Mouse (Mus musculus) heart, embryonic 14.5 days (tissue): ENCODE measurements around the gene Gm5039. TPM values are rescaled to one million over a fixed set of nuclear protein-coding genes. Genes with fewer than 3 reads are reported as not detected.
A peak's percentile ranks its signal among the peaks of the same experiment; 100 is the strongest.
"Not testable (repeated sequence)": the region's sequence is repeated elsewhere in the genome, so short reads cannot be mapped to it uniquely, and the experiment has no call there.

Experiments
- ATAC-seq: fragments of 200-750 bp; cut with Nextera tagmentation; 2 replicates; pipeline ENCODE4 v1.8.0; 2017; ENCODE audit warnings: low read depth, moderate TSS enrichment; ENCODE audit not compliant: insufficient number of reproducible peaks, insufficient read depth, low FRiP score
- H3K27ac ChIP-seq, 2 experiments: fragments of 200-500 bp in 1 of 2; fragments of 300-500 bp in 1 of 2; sonication (generic) in 1 of 2; replicated peaks in 1 of 2; 2 replicates each; pipeline ENCODE4 v1.5.1; 2012 to 2014; ENCODE audit warnings: low read depth in 2 of 2, low read length in 2 of 2, control low read depth in 1 of 2, mild to moderate bottlenecking in 1 of 2, mixed read lengths in 1 of 2; ENCODE audit not compliant: control insufficient read depth in 1 of 2, insufficient read depth in 1 of 2
- H3K27me3 ChIP-seq: fragments of 300-500 bp; sonication (generic); 2 replicates; pipeline ENCODE4 v1.6.1; 2014; ENCODE audit warnings: mild to moderate bottlenecking, low read length, control low read depth; ENCODE audit not compliant: control insufficient read depth, insufficient read depth
- H3K36me3 ChIP-seq: fragments of 300-500 bp; sonication (generic); 2 replicates; pipeline ENCODE4 v1.6.1; 2014; ENCODE audit warnings: mild to moderate bottlenecking, control low read depth, low read length, mixed read lengths; ENCODE audit not compliant: control insufficient read depth, insufficient read depth
- H3K4me1 ChIP-seq, 2 experiments: fragments of 200-500 bp in 1 of 2; fragments of 300-500 bp in 1 of 2; sonication (generic) in 1 of 2; 2 replicates each; pipeline ENCODE4 v1.6.1; 2012 to 2014; ENCODE audit warnings: low read length in 2 of 2, control low read depth in 1 of 2, mixed read lengths in 1 of 2; ENCODE audit not compliant: control insufficient read depth in 2 of 2, insufficient read depth in 2 of 2
- H3K4me2 ChIP-seq: fragments of 300-500 bp; sonication (generic); 2 replicates; pipeline ENCODE4 v1.6.1; 2014; ENCODE audit warnings: mild to moderate bottlenecking, low read length
- H3K4me3 ChIP-seq, 2 experiments: fragments of 200-500 bp in 1 of 2; fragments of 300-500 bp in 1 of 2; sonication (generic) in 1 of 2; 2 replicates each; pipeline ENCODE4 v1.5.1; 2012 to 2014; ENCODE audit warnings: low read length in 2 of 2, mild to moderate bottlenecking in 2 of 2, control low read depth in 1 of 2, low read depth in 1 of 2, moderate library complexity in 1 of 2; ENCODE audit not compliant: control insufficient read depth in 1 of 2, insufficient read depth in 1 of 2
- H3K9ac ChIP-seq: fragments of 300-500 bp; sonication (generic); 2 replicates; pipeline ENCODE4 v1.6.1; 2014; ENCODE audit warnings: mild to moderate bottlenecking, low read length
- H3K9me3 ChIP-seq: fragments of 300-500 bp; sonication (generic); 2 replicates; pipeline ENCODE4 v1.6.1; 2016; ENCODE audit warnings: low read length, control low read depth; ENCODE audit not compliant: control insufficient read depth
- WGBS: fragments of 180-500 bp; shearing (Covaris S2); extraction: QIAGEN DNeasy Blood & Tissue Kit; methylation state at CpG from one replicate; pipeline ENCODE4 v1.1.7; 2014; 5-methylcytosine and 5-hydroxymethylcytosine counted together
- polyA plus RNA-seq: library from polyadenylated mRNA; unstranded; fragments of >200 nt; fragmentation: Nextera tagmentation; extraction: Ambion mirVana; gene quantifications from 2 replicates; pipeline ENCODE4 v1.2.1, GENCODE M21; 2014

The Gm5039 gene
- polyA plus RNA-seq, 1 experiment from 2014 or later, result not detected

DNA sequence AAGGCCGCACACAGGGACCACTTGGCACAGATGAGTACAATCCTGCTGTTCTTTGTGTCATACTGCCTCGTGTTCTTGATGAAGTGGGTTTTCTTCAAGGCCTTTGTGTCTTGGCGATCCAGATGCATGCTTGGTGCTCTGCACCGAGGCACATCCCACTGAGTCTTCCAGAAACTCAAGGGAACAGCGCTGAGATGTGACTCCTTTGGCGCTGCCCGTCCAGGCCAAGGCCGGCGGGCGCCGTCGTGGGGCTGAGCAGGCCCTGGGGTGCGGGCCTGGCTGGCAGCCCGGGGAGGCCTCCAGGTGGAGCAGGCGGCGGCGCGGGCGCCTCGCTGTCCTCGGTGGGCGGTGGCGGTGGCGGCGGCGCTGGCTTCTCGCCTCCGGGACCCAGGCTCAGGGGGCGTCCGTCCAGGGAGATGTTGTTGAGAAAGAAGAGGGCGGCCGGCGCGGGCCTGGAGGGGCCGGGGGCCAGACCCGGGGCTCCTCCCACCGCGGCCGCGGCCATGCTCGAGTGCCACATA is 30.4 kb upstream of the Gm5039 start:
- Histone ChIP-seq H3K4me2 (peak overlapping the region; percentile 71), H3K9me3 (no peaks in the 10 kb centered on the region), H3K4me3 (peak overlapping the region; percentile 36 to 41), H3K9ac (peak overlapping the region; percentile 66), H3K4me1 (no peaks in the 10 kb centered on the region), H3K27me3 (no peaks in the 10 kb centered on the region), H3K36me3 (no peaks in the 10 kb centered on the region), H3K27ac (no peak overlapping the region)
- ATAC-seq, result no peak
- 18% methylated on average over 40 of the region's 41 CpGs for WGBS

DNA sequence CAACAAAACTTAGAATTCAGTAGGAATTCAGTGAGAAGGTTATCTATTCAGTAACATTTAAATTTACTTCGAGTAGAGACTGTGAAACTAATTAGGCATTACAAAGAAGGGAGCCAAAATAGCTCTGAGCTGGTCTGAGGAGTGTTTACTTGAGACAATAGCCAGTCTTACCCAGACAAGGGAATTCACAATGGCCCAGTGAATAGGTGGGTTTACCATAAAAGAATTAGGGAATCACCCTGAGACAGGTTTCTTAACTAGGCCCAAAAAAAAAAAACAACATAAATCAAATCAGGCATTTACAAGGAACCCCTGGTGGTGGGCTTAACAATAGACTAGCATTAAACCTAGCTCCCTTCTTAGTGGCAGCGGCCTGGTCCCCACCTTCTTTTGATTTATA is 17.5 kb upstream of the Gm5039 start:
- not testable (repeated sequence) for H3K9ac ChIP-seq, ATAC-seq, H3K4me3 ChIP-seq, H3K36me3 ChIP-seq, H3K4me1 ChIP-seq, H3K9me3 ChIP-seq, H3K27me3 ChIP-seq, H3K27ac ChIP-seq, H3K4me2 ChIP-seq
- WGBS, result 53% methylated on average over 2 of the region's 2 CpGs

DNA sequence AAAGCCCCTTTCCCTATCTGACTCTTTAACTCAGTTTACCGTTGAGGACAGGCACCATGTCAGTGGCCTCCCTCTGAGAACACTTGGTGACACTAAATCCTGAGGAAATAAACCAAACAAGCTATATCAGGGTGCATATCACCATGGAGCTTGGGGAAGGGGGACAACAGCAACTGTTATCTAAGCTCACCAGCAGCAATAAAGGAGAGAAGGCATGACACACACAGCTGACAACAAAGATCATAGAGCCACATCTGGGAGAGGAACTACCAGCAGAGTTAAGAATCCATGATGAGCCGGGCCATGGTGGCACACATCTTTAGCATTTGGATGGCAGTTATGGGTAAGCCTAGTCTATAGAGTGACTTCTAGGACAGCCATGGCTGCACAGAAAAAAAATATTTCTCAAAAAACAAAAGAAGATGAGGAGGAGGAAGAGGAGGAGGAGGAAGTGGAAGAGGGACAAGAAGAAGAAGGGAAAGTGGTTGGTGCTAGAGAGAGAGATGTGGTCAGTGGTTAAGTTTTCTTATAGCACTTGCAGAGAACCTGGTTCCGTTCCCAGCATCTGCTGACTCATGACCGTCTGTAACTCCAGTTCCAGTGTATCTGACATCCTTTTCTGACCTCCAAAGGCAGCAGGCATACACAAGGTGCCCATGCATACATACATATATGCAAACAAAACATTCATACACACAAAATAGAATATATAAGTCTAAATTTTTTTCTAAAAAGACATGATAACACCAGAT is 13.0 kb upstream of the Gm5039 start:
- H3K9ac ChIP-seq, H3K9me3 ChIP-seq, H3K4me1 ChIP-seq, H3K4me2 ChIP-seq, ATAC-seq, H3K27me3 ChIP-seq, H3K36me3 ChIP-seq, H3K27ac ChIP-seq, H3K4me3 ChIP-seq: not testable (repeated sequence)
- WGBS, result 65% methylated on average over 4 of the region's 4 CpGs

DNA sequence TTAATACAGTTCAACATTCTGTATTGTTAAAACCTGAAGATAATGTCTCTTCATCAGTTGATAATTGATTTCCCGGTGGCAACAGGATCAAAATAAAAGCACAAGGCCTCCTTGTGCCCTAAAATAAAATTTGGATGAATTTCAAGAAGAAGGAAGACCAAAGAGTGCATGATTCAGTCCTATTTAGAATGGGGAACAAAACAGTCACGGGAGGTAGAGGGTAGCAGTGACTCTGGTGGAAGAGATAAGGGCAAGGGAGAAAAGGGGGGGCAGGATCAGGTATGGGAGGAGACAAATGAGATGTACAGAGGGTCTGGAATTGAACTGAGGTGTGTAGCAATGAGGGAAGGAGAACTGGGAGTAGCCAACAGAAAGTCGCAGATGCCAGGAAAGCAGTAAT is 9.3 kb downstream of the Gm5039 start:
- 58% methylated on average over 3 of the region's 3 CpGs for WGBS
- ATAC-seq, result no peak
- no peak overlapping the region for H3K9ac ChIP-seq

DNA sequence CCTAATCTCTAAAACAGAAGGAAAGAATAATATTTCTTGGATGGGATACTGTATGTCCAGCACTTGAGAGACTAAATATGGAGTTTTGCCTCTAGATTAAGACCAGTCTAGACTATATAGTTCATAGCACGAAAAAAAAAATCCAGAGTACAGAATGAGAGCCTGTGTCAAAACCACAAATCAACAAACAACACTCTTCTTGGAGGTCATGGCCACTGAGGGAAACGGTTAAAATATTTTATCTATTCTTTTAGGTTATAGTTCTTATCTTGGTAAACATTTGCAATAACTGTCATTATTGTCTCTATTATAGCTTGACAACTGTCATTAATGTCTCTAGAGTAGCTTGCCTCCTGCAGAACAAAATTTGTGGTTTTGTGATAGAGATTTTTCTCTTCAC is 26.7 kb downstream of the Gm5039 start:
- not testable (repeated sequence) for ATAC-seq, H3K4me1 ChIP-seq, H3K27ac ChIP-seq, H3K4me3 ChIP-seq, H3K27me3 ChIP-seq, H3K9me3 ChIP-seq, H3K4me2 ChIP-seq, H3K9ac ChIP-seq, H3K36me3 ChIP-seq
- WGBS, result 50% methylated on average over 1 of the region's 2 CpGs

More for the DNA sequence above, 9.3 kb downstream of the Gm5039 start:
- Histone ChIP-seq H3K36me3 (no peaks in the 10 kb centered on the region), H3K4me2 (no peak overlapping the region), H3K4me1 (no peaks in the 10 kb centered on the region), H3K4me3 (no peak overlapping the region), H3K27me3 (no peaks in the 10 kb centered on the region), H3K27ac (no peak overlapping the region), H3K9me3 (no peaks in the 10 kb centered on the region)

DNA sequence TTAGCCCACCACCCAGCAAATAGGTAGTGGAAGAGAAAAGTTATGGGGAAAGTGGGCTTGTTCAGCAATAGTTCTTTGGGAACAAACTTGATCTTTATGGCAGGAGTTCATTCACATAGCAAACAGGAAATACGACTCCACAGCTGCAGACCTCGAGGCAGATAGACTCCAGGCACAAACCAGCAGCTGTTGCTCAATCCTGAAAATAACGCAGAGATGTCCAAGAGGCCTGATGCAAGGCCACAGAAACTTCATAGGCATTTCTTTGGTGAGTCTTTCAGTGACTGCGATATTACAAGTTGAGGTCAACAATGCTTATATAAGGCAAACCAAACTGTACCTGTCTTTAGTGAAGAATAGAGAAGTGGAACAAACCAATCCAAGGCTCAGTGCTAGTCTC is 30.7 kb downstream of the Gm5039 start:
- H3K36me3 ChIP-seq, H3K4me2 ChIP-seq, ATAC-seq, H3K27me3 ChIP-seq, H3K9ac ChIP-seq, H3K4me1 ChIP-seq, H3K4me3 ChIP-seq, H3K27ac ChIP-seq, H3K9me3 ChIP-seq: not testable (repeated sequence)
- WGBS, result 61% methylated on average over 4 of the region's 4 CpGs

DNA sequence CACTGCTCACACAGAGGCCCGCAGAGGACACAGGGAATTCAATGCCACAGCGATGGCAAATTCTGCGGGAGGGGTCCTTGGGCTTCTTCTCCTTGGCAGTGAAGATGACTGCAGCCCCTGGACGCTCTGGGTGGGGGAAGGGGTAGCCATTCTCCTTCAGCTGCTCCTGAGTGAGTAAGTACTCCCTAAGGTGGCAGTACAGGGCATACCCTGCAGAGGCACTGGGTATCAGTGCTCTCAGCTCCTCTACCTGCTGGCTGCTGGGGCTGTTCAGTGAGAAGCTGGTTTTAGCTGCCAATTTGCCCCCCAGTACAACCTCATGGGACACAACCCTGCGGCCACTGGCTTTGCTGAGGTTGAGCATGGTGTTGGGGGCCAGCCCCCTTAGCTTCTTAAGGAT is 38.6 kb downstream of the Gm5039 start:
- not testable (repeated sequence) for H3K9me3 ChIP-seq, H3K27ac ChIP-seq, H3K4me1 ChIP-seq, ATAC-seq, H3K4me2 ChIP-seq, H3K4me3 ChIP-seq, H3K9ac ChIP-seq, H3K36me3 ChIP-seq, H3K27me3 ChIP-seq
- WGBS, result 87% methylated on average over 4 of the region's 5 CpGs

DNA sequence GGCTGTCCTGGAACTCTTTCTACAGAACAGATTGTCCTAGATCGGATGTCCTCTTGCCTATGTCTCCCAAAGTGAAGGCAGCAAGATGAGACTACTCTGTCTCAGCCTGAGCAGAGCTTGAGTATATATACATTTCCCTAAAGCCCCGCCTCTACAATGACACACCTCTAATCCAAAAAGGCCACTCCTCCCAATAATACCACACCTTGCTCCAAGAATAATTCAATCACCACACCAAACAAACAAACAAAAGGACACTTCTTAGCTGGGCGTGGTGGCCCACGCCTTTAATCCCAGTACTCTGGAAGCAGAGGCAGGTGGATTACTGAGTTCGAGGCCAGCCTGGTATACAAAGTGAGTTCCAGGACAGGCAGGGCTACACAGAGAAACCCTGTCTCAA is 49.4 kb downstream of the Gm5039 start, which contains the start of gene Gm5662:
Gm5662 (minus strand) TSS at position 101 of the 400 bp plus-strand sequence.
- H3K4me1 ChIP-seq, H3K9ac ChIP-seq, H3K4me3 ChIP-seq, ATAC-seq, H3K4me2 ChIP-seq, H3K9me3 ChIP-seq, H3K27me3 ChIP-seq, H3K27ac ChIP-seq, H3K36me3 ChIP-seq: not testable (repeated sequence)
- WGBS, result 69% methylated on average over 5 of the region's 5 CpGs
